Mouse (Mus musculus) MEL (cell line): Measurements from ENCODE around the gene Ywhah. TPM values are rescaled to one million over a fixed set of nuclear protein-coding genes. Genes with fewer than 3 reads are reported as not detected.

ENCODE experiments used
- DNase-seq: peaks from one replicate; pipeline ENCODE4 v3.0.0; 2011; ENCODE audit warnings: low read depth, low spot score
- H3K27ac ChIP-seq: 2 replicates; pipeline ENCODE4 v1.5.1; 2012; ENCODE audit warnings: low read depth, mild to moderate bottlenecking, control low read depth, low read length, moderate library complexity; ENCODE audit not compliant: control insufficient read depth
- H3K27me3 ChIP-seq, 2 experiments: fragments of 150-350 bp in 1 of 2; sonication (generic) in 1 of 2; 2 replicates each; pipeline ENCODE4 v1.6.1; 2012; ENCODE audit warnings: low read length in 2 of 2, mild to moderate bottlenecking in 2 of 2, improper control_type of control experiment in 1 of 2, moderate library complexity in 1 of 2; ENCODE audit not compliant: insufficient read depth in 2 of 2, control insufficient read depth in 1 of 2
- H3K36me3 ChIP-seq, 2 experiments: 2 replicates each; pipeline ENCODE4 v1.6.1; 2012 to 2014; ENCODE audit warnings: low read length in 2 of 2, improper control_type of control experiment in 1 of 2, inconsistent platforms in 1 of 2, mild to moderate bottlenecking in 1 of 2; ENCODE audit not compliant: insufficient read depth in 2 of 2, control insufficient read depth in 1 of 2
- H3K4me1 ChIP-seq, 2 experiments: fragments of 150-350 bp in 1 of 2; sonication (generic) in 1 of 2; 2 replicates each; pipeline ENCODE4 v1.6.1; 2012; ENCODE audit warnings: low read length in 2 of 2, improper control_type of control experiment in 1 of 2, mild to moderate bottlenecking in 1 of 2; ENCODE audit not compliant: insufficient read depth in 2 of 2, control insufficient read depth in 1 of 2
- H3K4me3 ChIP-seq, 2 experiments: fragments of 150-350 bp in 1 of 2; sonication (generic) in 1 of 2; 2 replicates each; pipeline ENCODE4 v1.5.1; 2012; ENCODE audit warnings: low read depth in 2 of 2, low read length in 2 of 2, mild to moderate bottlenecking in 2 of 2, moderate library complexity in 2 of 2, control low read depth in 1 of 2, improper control_type of control experiment in 1 of 2; ENCODE audit not compliant: control insufficient read depth in 1 of 2, insufficient read depth in 1 of 2
- H3K79me2 ChIP-seq: 2 replicates; pipeline ENCODE4 v1.6.1; 2012; ENCODE audit warnings: mild to moderate bottlenecking, low read length, moderate library complexity; ENCODE audit not compliant: control insufficient read depth, poor library complexity, insufficient read depth
- H3K9ac ChIP-seq: 2 replicates; pipeline ENCODE4 v1.6.1; 2012; ENCODE audit warnings: low read depth, mild to moderate bottlenecking, control low read depth, low read length, moderate library complexity; ENCODE audit not compliant: control insufficient read depth, poor library complexity, severe bottlenecking
- H3K9me3 ChIP-seq: fragments of 150-350 bp; sonication (generic); replicated peaks from 2 replicates; pipeline ENCODE4 v1.6.1; 2012; ENCODE audit warnings: mild to moderate bottlenecking, low read length, improper control_type of control experiment, moderate library complexity; ENCODE audit not compliant: insufficient read depth
- BHLHE40 ChIP-seq: IDR thresholded peaks from 2 replicates; pipeline ENCODE4 v1.6.1; 2012; ENCODE audit warnings: low read depth, mild to moderate bottlenecking, inconsistent platforms, low read length, improper control_type of control experiment, borderline replicate concordance
- CHD1 ChIP-seq: IDR thresholded peaks from 2 replicates; pipeline ENCODE4 v1.6.1; 2012; ENCODE audit warnings: low read depth, mild to moderate bottlenecking, inconsistent platforms, low read length, improper control_type of control experiment
- CHD2 ChIP-seq: IDR thresholded peaks from 2 replicates; pipeline ENCODE4 v1.6.1; 2011; ENCODE audit warnings: low read length, improper control_type of control experiment
- CTCF ChIP-seq, 3 experiments: IDR thresholded peaks in 2 of 3; conservative IDR thresholded peaks in 1 of 3; 2 replicates each; pipeline ENCODE4 v1.5.1; 2011 to 2012; ENCODE audit warnings: low read length in 3 of 3, low read depth in 2 of 3, mild to moderate bottlenecking in 2 of 3, improper control_type of control experiment in 1 of 3, inconsistent platforms in 1 of 3, mixed read lengths in 1 of 3, moderate library complexity in 1 of 3; ENCODE audit not compliant: control insufficient read depth in 1 of 3, insufficient read depth in 1 of 3, poor library complexity in 1 of 3, severe bottlenecking in 1 of 3
- E2F4 ChIP-seq: IDR thresholded peaks from 2 replicates; pipeline ENCODE4 v1.6.1; 2011; ENCODE audit warnings: low read depth, low read length, improper control_type of control experiment, borderline replicate concordance
- ELF1 ChIP-seq: IDR thresholded peaks from 2 replicates; pipeline ENCODE4 v1.6.1; 2014; ENCODE audit warnings: low read depth, mild to moderate bottlenecking, inconsistent platforms, low read length, improper control_type of control experiment, moderate library complexity
- EP300 ChIP-seq, 2 experiments: IDR thresholded peaks; 2 replicates each; pipeline ENCODE4 v1.6.1; 2011; ENCODE audit warnings: improper control_type of control experiment in 2 of 2, low read length in 2 of 2, low read depth in 1 of 2, mild to moderate bottlenecking in 1 of 2
- ETS1 ChIP-seq: IDR thresholded peaks from 2 replicates; pipeline ENCODE4 v1.6.1; 2012; ENCODE audit warnings: low read depth, mild to moderate bottlenecking, inconsistent platforms, low read length, improper control_type of control experiment, moderate library complexity
- GABPA ChIP-seq: IDR thresholded peaks from 2 replicates; pipeline ENCODE4 v1.6.1; 2012; ENCODE audit warnings: low read depth, mild to moderate bottlenecking, inconsistent platforms, low read length, improper control_type of control experiment, moderate library complexity
- MAFK ChIP-seq: IDR thresholded peaks from 2 replicates; pipeline ENCODE4 v1.6.1; 2011; ENCODE audit warnings: low read depth, mild to moderate bottlenecking, low read length, improper control_type of control experiment, borderline replicate concordance
- MAX ChIP-seq: IDR thresholded peaks from 2 replicates; pipeline ENCODE4 v1.6.1; 2011; ENCODE audit warnings: low read length, improper control_type of control experiment
- MEF2A ChIP-seq: IDR thresholded peaks from 2 replicates; pipeline ENCODE4 v1.6.1; 2014; ENCODE audit warnings: low read depth, mild to moderate bottlenecking, inconsistent platforms, low read length, improper control_type of control experiment; ENCODE audit not compliant: poor library complexity, insufficient replicate concordance, severe bottlenecking; ENCODE audit errors: extremely low read depth
- MXI1 ChIP-seq: IDR thresholded peaks from 2 replicates; pipeline ENCODE4 v1.6.1; 2011; ENCODE audit warnings: mild to moderate bottlenecking, low read depth, low read length, improper control_type of control experiment
- MYC ChIP-seq: IDR thresholded peaks from 2 replicates; pipeline ENCODE4 v1.6.1; 2011; ENCODE audit warnings: low read depth, mild to moderate bottlenecking, low read length, improper control_type of control experiment, moderate library complexity
- NELFE ChIP-seq: IDR thresholded peaks from 2 replicates; pipeline ENCODE4 v1.6.1; 2011; ENCODE audit warnings: low read depth, low read length, improper control_type of control experiment
- POLR2AphosphoS2 ChIP-seq: IDR thresholded peaks from 2 replicates; pipeline ENCODE4 v1.6.1; 2011; ENCODE audit warnings: low read length, improper control_type of control experiment
- POLR2AphosphoS5 ChIP-seq: IDR thresholded peaks from 2 replicates; pipeline ENCODE4 v1.6.1; 2012; ENCODE audit warnings: low read depth, borderline replicate concordance, mild to moderate bottlenecking, inconsistent platforms, low read length, moderate library complexity, mixed read lengths
- RAD21 ChIP-seq: IDR thresholded peaks from 2 replicates; pipeline ENCODE4 v1.6.1; 2011; ENCODE audit warnings: mild to moderate bottlenecking, low read depth, low read length, improper control_type of control experiment
- SMC3 ChIP-seq: IDR thresholded peaks from 2 replicates; pipeline ENCODE4 v1.6.1; 2011; ENCODE audit warnings: low read depth, low read length, improper control_type of control experiment
- UBTF ChIP-seq: IDR thresholded peaks from 2 replicates; pipeline ENCODE4 v1.6.1; 2012; ENCODE audit warnings: low read depth, mild to moderate bottlenecking, inconsistent platforms, low read length, improper control_type of control experiment, moderate library complexity, borderline replicate concordance; ENCODE audit not compliant: insufficient read depth
- USF1 ChIP-seq: IDR thresholded peaks from 2 replicates; pipeline ENCODE4 v1.6.1; 2014; ENCODE audit warnings: low read depth, mild to moderate bottlenecking, inconsistent platforms, low read length, improper control_type of control experiment, moderate library complexity
- ZC3H11A ChIP-seq: IDR thresholded peaks from 2 replicates; pipeline ENCODE4 v1.6.1; 2012; ENCODE audit warnings: low read depth, mild to moderate bottlenecking, inconsistent platforms, low read length, improper control_type of control experiment
- polyA plus RNA-seq, 2 experiments: library from polyadenylated mRNA; stranded (reverse) in 1 of 2; unstranded in 1 of 2; fragments of >175 nt in 1 of 2; fragments of >200 nt in 1 of 2; gene quantifications; 2 replicates each; pipeline versions ENCODE4 v1.2.1 to v1.2.4; 2012; ENCODE audit warnings: low replicate concordance in 2 of 2, low read depth in 1 of 2; ENCODE audit not compliant: insufficient read length in 2 of 2, insufficient read depth in 1 of 2, missing spikeins in 1 of 2
- total RNA-seq: library from RNA; depleted of rRNA; stranded (reverse); fragments of 300-350 nt; gene quantifications from 2 replicates; pipeline ENCODE4 v1.2.3, GENCODE M21; 2012

Gene Ywhah
- total and polyA plus RNA-seq, 3 experiments, result 80.0 to 312 TPM; not detected in 1

DNA sequence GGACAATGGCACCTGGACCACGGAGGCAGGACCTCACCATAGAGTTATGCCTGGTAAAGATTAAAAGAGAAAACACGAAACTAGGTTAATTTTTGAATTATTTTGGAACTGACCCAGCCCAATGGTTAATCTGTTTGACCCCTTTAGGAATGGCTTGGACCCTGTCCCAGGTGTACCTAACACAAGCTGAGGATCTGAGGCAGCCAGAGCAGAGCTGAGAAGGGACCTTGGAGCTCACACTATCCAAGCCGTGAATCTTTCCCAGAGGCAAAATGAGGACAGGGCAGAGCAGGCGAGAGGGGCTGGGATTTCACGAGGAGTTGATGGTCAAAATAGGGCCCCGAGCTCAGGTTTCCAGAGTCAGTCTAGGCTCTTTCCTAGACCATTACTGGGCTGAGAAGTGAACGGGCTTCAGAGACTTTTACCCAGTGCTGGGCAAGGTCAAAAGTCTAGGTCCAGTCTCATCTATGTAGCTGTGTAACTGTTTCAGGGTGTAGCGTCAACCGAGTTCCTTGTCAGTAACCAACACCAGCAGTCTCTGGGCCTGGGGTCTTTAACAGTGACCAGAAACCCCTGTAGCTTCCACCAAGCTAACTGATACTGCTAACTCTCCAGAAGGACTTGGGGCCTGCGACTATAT lies 37.6 kb downstream of the Ywhah start:
- no peak for TF ChIP-seq MAFK
- TF ChIP-seq POLR2AphosphoS2, result no peak
- TF ChIP-seq ELF1, result no peak
- TF ChIP-seq NELFE, result no peak
- no peak for TF ChIP-seq ETS1
- TF ChIP-seq MYC, result no peak
- TF ChIP-seq E2F4, result no peak
- no peak for TF ChIP-seq BHLHE40
- no peak for TF ChIP-seq RAD21
- no peak overlapping the region for H3K27ac ChIP-seq
- H3K4me3 ChIP-seq, result no peak overlapping the region
- no peaks in the 10 kb centered on the region for H3K79me2 ChIP-seq
- DNase-seq, result no peak
- no peaks in the 10 kb centered on the region for H3K4me1 ChIP-seq
- H3K9ac ChIP-seq, result no peak overlapping the region
- no peaks in the 10 kb centered on the region for H3K36me3 ChIP-seq
- peaks cover 8 to 13% of the 10 kb centered on the region in 2 experiments for H3K27me3 ChIP-seq
- H3K9me3 ChIP-seq, result no peaks in the 10 kb centered on the region

DNA sequence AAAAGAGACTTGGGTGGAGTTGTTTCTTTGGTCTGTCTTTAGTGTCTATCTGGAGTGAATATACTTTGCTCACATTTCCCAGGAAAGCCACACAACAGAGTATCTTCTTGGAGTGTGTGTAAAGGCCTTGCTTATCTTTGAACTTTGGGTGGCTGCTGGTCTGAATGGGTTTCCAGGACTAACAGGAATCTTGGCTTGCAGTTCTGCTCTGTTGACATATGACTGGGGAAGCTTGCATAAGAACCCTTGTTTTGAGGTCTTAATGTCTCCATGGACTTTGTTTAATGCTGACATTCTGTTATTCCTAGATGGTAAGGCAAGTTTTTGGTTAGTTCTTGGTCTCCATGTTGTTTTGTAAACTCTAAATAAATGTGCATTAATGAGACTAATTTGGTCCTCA lies 51.5 kb downstream of the Ywhah start:
- Histone ChIP-seq H3K36me3 (no peaks in the 10 kb centered on the region), H3K9ac (no peak overlapping the region), H3K4me1 (no peaks in the 10 kb centered on the region), H3K4me3 (no peak overlapping the region), H3K9me3 (no peaks in the 10 kb centered on the region), H3K79me2 (no peaks in the 10 kb centered on the region), H3K27me3 (peaks cover 12 to 25% of the 10 kb centered on the region in 2 experiments), H3K27ac (no peak overlapping the region)
- TF ChIP-seq UBTF, result no peak
- no peak for TF ChIP-seq USF1
- no peak for TF ChIP-seq EP300 (IDR thresholded peaks at IDR 0.05; ENCODE audit: low read depth in 1 of 2, low read length in 2 of 2)
- TF ChIP-seq BHLHE40, result no peak
- TF ChIP-seq GABPA, result no peak
- no peak for TF ChIP-seq CTCF (IDR thresholded peaks at IDR 0.05 in 2 of 3, conservative IDR thresholded peaks at IDR 0.05 in 1 of 3; ENCODE audit: control insufficient read depth in 1 of 3, insufficient read depth in 1 of 3, low read depth in 2 of 3, low read length in 3 of 3, poor library complexity in 1 of 3, severe bottlenecking in 1 of 3)
- TF ChIP-seq ETS1, result no peak
- no peak for TF ChIP-seq SMC3
- no peak for TF ChIP-seq MEF2A
- TF ChIP-seq MAX, result no peak
- TF ChIP-seq CHD2, result no peak
- no peak for TF ChIP-seq POLR2AphosphoS5
- no peak for TF ChIP-seq ZC3H11A
- no peak for TF ChIP-seq MXI1
- no peak for TF ChIP-seq CHD1
- DNase-seq, result no peak
